Mouse (Mus musculus): ENCODE results near the gene Tekt4. TPM values are rescaled to one million over a fixed set of nuclear protein-coding genes. Genes with fewer than 3 reads are reported as not detected.

Tekt4 gene
- polyA plus RNA-seq, 1 experiment: 0.06 TPM

DNA sequence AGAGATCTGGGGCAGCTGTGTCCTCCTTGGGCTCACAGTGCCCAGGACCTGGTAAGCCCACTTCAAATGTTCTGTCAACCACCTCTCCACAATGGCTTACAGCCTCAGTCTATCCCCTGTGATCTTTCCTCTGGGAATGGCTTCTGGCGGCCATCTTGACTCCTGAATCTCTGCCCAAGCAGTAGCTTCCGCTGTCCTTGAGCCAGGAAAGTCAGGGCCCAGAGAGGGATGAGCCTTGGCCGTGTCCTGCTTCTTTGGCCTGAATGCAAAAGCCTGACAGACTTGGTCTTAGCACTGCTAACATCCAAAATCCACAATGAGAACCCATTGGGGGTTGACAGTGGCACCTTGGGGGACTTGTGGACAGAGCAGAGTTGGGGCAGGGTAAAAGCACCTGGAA is 57.5 kb downstream of the Tekt4 start:
- H3K27ac ChIP-seq (ENCODE audit: insufficient read depth, low read length): no peak overlapping the region

DNA sequence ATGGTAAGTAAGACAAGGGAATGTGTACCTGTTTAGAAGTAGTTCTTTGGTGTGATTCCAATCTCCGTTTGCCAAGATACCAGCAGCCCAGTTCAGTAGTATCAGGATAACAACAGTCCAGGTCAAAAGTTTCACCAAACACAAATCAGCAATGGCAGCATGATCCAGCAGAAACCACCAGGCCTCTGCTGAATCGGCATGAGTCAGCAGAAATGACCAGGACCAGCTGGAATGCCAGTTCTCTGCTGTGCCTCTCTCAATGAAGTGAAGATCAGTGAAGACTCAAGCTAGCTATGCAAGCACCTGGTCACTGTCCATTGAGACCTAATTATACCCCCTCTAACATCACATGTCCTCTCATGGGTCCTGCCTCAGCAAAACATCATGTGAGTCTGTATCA is 59.6 kb downstream of the Tekt4 start:
- Histone ChIP-seq H3K27ac (ENCODE audit: insufficient read depth, low read length) (no peak overlapping the region), H3K4me1 (ENCODE audit: control insufficient read depth, insufficient read depth, insufficient read length) (no peaks in the 10 kb centered on the region), H3K27me3 (ENCODE audit: control insufficient read depth, insufficient read depth, low read length) (no peaks in the 10 kb centered on the region), H3K4me3 (ENCODE audit: extremely low read depth, insufficient read depth, insufficient read length) (no peak overlapping the region), H3K36me3 (ENCODE audit: control insufficient read depth, insufficient read depth, low read length) (no peaks in the 10 kb centered on the region)
- WGBS: 98% methylated on average over 2 of the region's 2 CpGs
- no peak for DNase-seq (ENCODE audit: low read depth in 1 of 2, low spot score in 2 of 2)
- TF ChIP-seq POLR2A (IDR thresholded peaks at IDR 0.05; ENCODE audit: low read depth, low read length) (no peak), CTCF (IDR thresholded peaks at IDR 0.05; ENCODE audit: extremely low read depth, insufficient read depth, insufficient read length, insufficient replicate concordance) (no peak)

More for the DNA sequence above, 57.5 kb downstream of the Tekt4 start:
- WGBS: 70% methylated on average over 3 of the region's 3 CpGs
- DNase-seq (ENCODE audit: low read depth in 1 of 2, low spot score in 2 of 2): no peak
- H3K27me3 ChIP-seq (ENCODE audit: control insufficient read depth, insufficient read depth, low read length): no peaks in the 10 kb centered on the region
- no peaks in the 10 kb centered on the region for H3K36me3 ChIP-seq (ENCODE audit: control insufficient read depth, insufficient read depth, low read length)
- H3K4me1 ChIP-seq (ENCODE audit: control insufficient read depth, insufficient read depth, insufficient read length): no peaks in the 10 kb centered on the region
- TF ChIP-seq POLR2A (IDR thresholded peaks at IDR 0.05; ENCODE audit: low read depth, low read length) (no peak), CTCF (IDR thresholded peaks at IDR 0.05; ENCODE audit: extremely low read depth, insufficient read depth, insufficient read length, insufficient replicate concordance) (no peak)
- no peak overlapping the region for H3K4me3 ChIP-seq (ENCODE audit: extremely low read depth, insufficient read depth, insufficient read length)

DNA sequence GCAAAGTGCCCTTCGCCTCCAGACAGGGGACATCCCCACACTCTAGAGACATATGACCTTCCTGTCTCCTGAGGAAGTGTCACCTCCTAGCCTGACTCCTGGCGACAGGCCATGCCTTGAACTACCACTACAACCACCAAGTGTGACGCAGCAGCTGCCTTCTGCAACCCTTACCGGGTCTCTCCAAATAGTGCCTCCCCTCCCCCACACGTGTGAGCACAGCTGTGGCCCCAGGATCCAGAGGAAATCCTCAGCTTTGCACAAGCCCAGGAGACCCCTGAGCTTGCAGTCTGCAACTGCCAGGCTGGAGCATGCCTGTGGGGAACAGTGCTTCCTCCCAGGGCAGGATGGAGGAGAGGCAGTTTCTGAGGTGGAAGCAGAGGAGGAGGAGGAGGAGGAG is 61.9 kb downstream of the Tekt4 start:
- Histone ChIP-seq H3K27me3 (ENCODE audit: control insufficient read depth, insufficient read depth, low read length) (no peaks in the 10 kb centered on the region), H3K27ac (ENCODE audit: insufficient read depth, low read length) (no peak overlapping the region), H3K36me3 (ENCODE audit: control insufficient read depth, insufficient read depth, low read length) (no peaks in the 10 kb centered on the region), H3K4me3 (ENCODE audit: extremely low read depth, insufficient read depth, insufficient read length) (no peak overlapping the region), H3K4me1 (ENCODE audit: control insufficient read depth, insufficient read depth, insufficient read length) (no peaks in the 10 kb centered on the region)
- no peak for DNase-seq (ENCODE audit: low read depth in 1 of 2, low spot score in 2 of 2)
- TF ChIP-seq CTCF (IDR thresholded peaks at IDR 0.05; ENCODE audit: extremely low read depth, insufficient read depth, insufficient read length, insufficient replicate concordance) (no peak), POLR2A (IDR thresholded peaks at IDR 0.05; ENCODE audit: low read depth, low read length) (no peak)
- WGBS: 13% methylated on average over 5 of the region's 5 CpGs

DNA sequence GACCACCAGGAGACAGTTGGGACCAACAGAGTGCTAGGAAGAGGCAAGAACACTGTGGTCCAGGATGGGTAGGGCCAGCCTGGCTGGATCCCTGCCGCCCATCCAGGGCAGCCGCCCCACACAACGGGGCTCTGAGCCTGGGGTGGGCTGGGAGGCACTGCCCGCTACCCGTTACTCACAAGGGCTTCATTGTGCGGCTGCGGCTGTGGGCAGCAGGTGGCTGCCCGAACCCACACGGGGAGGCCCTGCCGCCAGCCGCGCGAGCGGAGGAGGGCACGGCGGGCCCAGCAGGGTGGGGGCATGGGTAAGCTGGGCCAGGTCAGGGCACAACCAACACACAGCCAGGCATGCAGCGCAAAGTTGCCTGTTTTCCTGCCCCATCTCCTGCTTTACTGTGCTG is 63.7 kb downstream of the Tekt4 start:
- Histone ChIP-seq H3K36me3 (ENCODE audit: control insufficient read depth, insufficient read depth, low read length) (no peaks in the 10 kb centered on the region), H3K27ac (ENCODE audit: insufficient read depth, low read length) (no peak overlapping the region), H3K27me3 (ENCODE audit: control insufficient read depth, insufficient read depth, low read length) (no peaks in the 10 kb centered on the region), H3K4me1 (ENCODE audit: control insufficient read depth, insufficient read depth, insufficient read length) (no peaks in the 10 kb centered on the region), H3K4me3 (ENCODE audit: extremely low read depth, insufficient read depth, insufficient read length) (no peak overlapping the region)
- WGBS: 89% methylated on average over 17 of the region's 17 CpGs
- DNase-seq (ENCODE audit: low read depth in 1 of 2, low spot score in 2 of 2): no peak
- TF ChIP-seq CTCF (IDR thresholded peaks at IDR 0.05; ENCODE audit: extremely low read depth, insufficient read depth, insufficient read length, insufficient replicate concordance) (no peak), POLR2A (IDR thresholded peaks at IDR 0.05; ENCODE audit: low read depth, low read length) (no peak)

DNA sequence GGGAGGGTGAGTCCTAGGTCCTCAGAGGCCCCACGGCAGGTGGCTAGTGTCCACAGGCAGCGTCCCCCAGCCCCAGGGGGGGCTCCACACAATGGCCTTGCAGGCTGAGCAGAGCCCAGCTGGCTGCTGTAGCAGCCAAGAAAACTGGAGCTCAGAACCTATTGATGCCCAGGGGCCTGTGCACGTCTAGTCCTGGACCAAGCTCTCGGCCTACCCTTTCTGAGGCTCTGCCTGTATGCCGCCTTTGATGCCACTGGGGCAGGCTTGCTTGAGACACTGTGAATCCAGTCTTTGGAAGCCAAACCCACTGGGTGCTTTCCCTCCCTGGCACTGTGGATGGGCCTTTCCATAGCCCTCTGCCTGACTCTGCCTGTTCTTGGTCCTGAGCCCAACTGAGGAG is 65.1 kb downstream of the Tekt4 start:
- Histone ChIP-seq H3K4me3 (ENCODE audit: extremely low read depth, insufficient read depth, insufficient read length) (no peak overlapping the region), H3K36me3 (ENCODE audit: control insufficient read depth, insufficient read depth, low read length) (no peaks in the 10 kb centered on the region), H3K4me1 (ENCODE audit: control insufficient read depth, insufficient read depth, insufficient read length) (no peaks in the 10 kb centered on the region), H3K27me3 (ENCODE audit: control insufficient read depth, insufficient read depth, low read length) (no peaks in the 10 kb centered on the region), H3K27ac (ENCODE audit: insufficient read depth, low read length) (no peak overlapping the region)
- no peak for DNase-seq (ENCODE audit: low read depth in 1 of 2, low spot score in 2 of 2)
- WGBS: 85% methylated on average over 5 of the region's 5 CpGs
- TF ChIP-seq POLR2A (IDR thresholded peaks at IDR 0.05; ENCODE audit: low read depth, low read length): no peak

DNA sequence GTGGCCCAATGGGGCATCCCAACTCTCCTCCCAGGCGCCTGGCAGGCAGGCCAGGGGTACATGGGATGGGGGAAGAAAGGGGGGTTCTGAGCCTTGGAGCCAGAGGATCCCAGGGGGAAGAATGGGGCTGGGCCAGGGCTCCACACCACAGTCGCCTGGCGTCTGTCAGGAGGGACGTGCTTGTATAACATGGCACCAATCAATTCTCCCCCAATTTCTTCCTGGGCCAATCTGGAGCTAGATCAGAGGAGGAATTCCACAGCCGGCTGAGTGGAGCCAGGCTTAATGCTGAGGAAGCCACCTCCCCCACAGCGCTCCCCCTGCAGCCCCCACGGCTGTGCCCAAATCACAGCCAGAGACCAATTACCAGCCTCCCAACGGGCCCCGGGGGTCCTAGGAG is 66.1 kb downstream of the Tekt4 start:
- H3K4me1 ChIP-seq (ENCODE audit: control insufficient read depth, insufficient read depth, insufficient read length): no peaks in the 10 kb centered on the region
- 54% methylated on average over 9 of the region's 9 CpGs for WGBS
- H3K4me3 ChIP-seq (ENCODE audit: extremely low read depth, insufficient read depth, insufficient read length): no peak overlapping the region
- TF ChIP-seq CTCF (IDR thresholded peaks at IDR 0.05; ENCODE audit: extremely low read depth, insufficient read depth, insufficient read length, insufficient replicate concordance) (no peak), POLR2A (IDR thresholded peaks at IDR 0.05; ENCODE audit: low read depth, low read length) (no peak)
- H3K27me3 ChIP-seq (ENCODE audit: control insufficient read depth, insufficient read depth, low read length): no peaks in the 10 kb centered on the region
- no peaks in the 10 kb centered on the region for H3K36me3 ChIP-seq (ENCODE audit: control insufficient read depth, insufficient read depth, low read length)
- H3K27ac ChIP-seq (ENCODE audit: insufficient read depth, low read length): no peak overlapping the region
- DNase-seq (ENCODE audit: low read depth in 1 of 2, low spot score in 2 of 2): no peak

DNA sequence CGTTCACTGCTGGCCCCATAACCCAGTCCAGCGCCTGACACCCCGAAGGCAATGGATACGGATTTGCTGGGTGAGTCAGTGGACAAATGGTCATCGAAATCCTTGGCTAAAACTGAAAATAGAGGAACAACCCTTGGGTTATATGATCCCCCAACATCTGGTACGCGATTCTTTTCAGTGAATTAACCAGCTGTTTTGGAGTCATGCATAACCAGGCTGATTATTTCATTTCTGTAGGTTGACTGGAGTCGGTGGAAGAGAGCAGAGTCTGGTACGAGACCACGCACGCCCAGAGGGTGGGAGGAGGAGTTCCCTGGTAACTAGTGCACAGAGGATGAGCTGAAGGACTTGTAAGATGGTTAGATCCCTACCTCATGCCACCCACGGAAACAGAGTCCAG is 67.7 kb downstream of the Tekt4 start:
- Histone ChIP-seq H3K4me1 (ENCODE audit: control insufficient read depth, insufficient read depth, insufficient read length) (no peaks in the 10 kb centered on the region), H3K36me3 (ENCODE audit: control insufficient read depth, insufficient read depth, low read length) (no peaks in the 10 kb centered on the region), H3K4me3 (ENCODE audit: extremely low read depth, insufficient read depth, insufficient read length) (no peak overlapping the region), H3K27me3 (ENCODE audit: control insufficient read depth, insufficient read depth, low read length) (no peaks in the 10 kb centered on the region), H3K27ac (ENCODE audit: insufficient read depth, low read length) (no peak overlapping the region)
- TF ChIP-seq CTCF (IDR thresholded peaks at IDR 0.05; ENCODE audit: extremely low read depth, insufficient read depth, insufficient read length, insufficient replicate concordance): no peak
- TF ChIP-seq POLR2A (IDR thresholded peaks at IDR 0.05; ENCODE audit: low read depth, low read length): no peak
- 84% methylated on average over 12 of the region's 12 CpGs for WGBS
- no peak for DNase-seq (ENCODE audit: low read depth in 1 of 2, low spot score in 2 of 2)

Other genes starting within 250 kb of the Tekt4 start
- gene Gnptg, start 214.5 kb upstream of the Tekt4 start, polyA plus RNA-seq (2012; rRNA removed): 22.4 and 25.6 TPM in 2 replicates
- gene Tsr3, start 214.4 kb upstream of the Tekt4 start, polyA plus RNA-seq (2012; rRNA removed): 13.1 and 15.7 TPM in 2 replicates
- 23.1 and 23.8 TPM in 2 replicates for gene Baiap3, start 198.3 kb upstream of the Tekt4 start, polyA plus RNA-seq (2012; rRNA removed)
- 95.2 and 102 TPM in 2 replicates for gene Ube2i, start 180.0 kb upstream of the Tekt4 start, polyA plus RNA-seq (2012; rRNA removed)
- gene Prss34, start 156.2 kb upstream of the Tekt4 start, polyA plus RNA-seq (2012; rRNA removed): 2.5 and 2.7 TPM in 2 replicates
- gene Prss28, start 146.0 kb upstream of the Tekt4 start, polyA plus RNA-seq (2012; rRNA removed): not detected in 2 replicates
- 0.26 and 0.32 TPM in 2 replicates for gene Prss29, start 136.0 kb upstream of the Tekt4 start, polyA plus RNA-seq (2012; rRNA removed)
- 0.11 TPM in 1 of 2 replicates, not detected in the other for gene Tpsab1, start 109.1 kb upstream of the Tekt4 start, polyA plus RNA-seq (2012; rRNA removed)
- gene Tpsb2, start 88.3 kb upstream of the Tekt4 start, polyA plus RNA-seq (2012; rRNA removed): 1.2 and 1.6 TPM in 2 replicates
- 0.09 TPM in 1 of 2 replicates, not detected in the other for gene Tpsg1, start 85.3 kb upstream of the Tekt4 start, polyA plus RNA-seq (2012; rRNA removed)
- 11.6 and 14.4 TPM in 2 replicates for gene Cacna1h, start 20.8 kb upstream of the Tekt4 start, polyA plus RNA-seq (2012; rRNA removed)
- not detected in 2 replicates for gene Sstr5, start 42.7 kb downstream of the Tekt4 start, polyA plus RNA-seq (2012; rRNA removed)
- gene Sox8, start 116.1 kb downstream of the Tekt4 start, polyA plus RNA-seq (2012; rRNA removed): 0.65 and 0.83 TPM in 2 replicates
- 13.1 and 15.6 TPM in 2 replicates for gene Lmf1, start 124.5 kb downstream of the Tekt4 start, polyA plus RNA-seq (2012; rRNA removed)

Data from spleen, adult 2 months (tissue).